Mouse (Mus musculus) forebrain, embryonic 10.5 days (tissue): ENCODE results near the gene Rbm20. TPM values are rescaled to one million over a fixed set of nuclear protein-coding genes. Genes with fewer than 3 reads are reported as not detected.
A peak's percentile ranks its signal among the peaks of the same experiment; 100 is the strongest.

ENCODE experiments used
- DNase-seq: peaks from one replicate; pipeline ENCODE4 v3.0.0-alpha.2; 2017; ENCODE audit warnings: low spot score; ENCODE audit errors: extremely low spot score
- H3K27ac ChIP-seq: fragments of 300-500 bp; sonication (generic); 2 replicates; pipeline ENCODE4 v1.5.1; 2016; ENCODE audit warnings: mild to moderate bottlenecking
- H3K27me3 ChIP-seq: fragments of 300-500 bp; sonication (generic); 2 replicates; pipeline ENCODE4 v1.6.1; 2016; ENCODE audit warnings: mild to moderate bottlenecking; ENCODE audit not compliant: poor library complexity, severe bottlenecking
- H3K36me3 ChIP-seq: fragments of 300-500 bp; sonication (generic); replicated peaks from 2 replicates; pipeline ENCODE4 v1.6.1; 2016; ENCODE audit warnings: mild to moderate bottlenecking, moderate library complexity
- H3K4me1 ChIP-seq: fragments of 300-500 bp; sonication (generic); 2 replicates; pipeline ENCODE4 v1.6.1; 2016
- H3K4me3 ChIP-seq: fragments of 300-500 bp; sonication (generic); 2 replicates; pipeline ENCODE4 v1.5.1; 2016; ENCODE audit warnings: mild to moderate bottlenecking, moderate library complexity
- H3K9me3 ChIP-seq: fragments of 300-500 bp; sonication (generic); 2 replicates; pipeline ENCODE4 v1.6.1; 2016; ENCODE audit warnings: mild to moderate bottlenecking, moderate library complexity
- WGBS: fragments of 180-500 bp; shearing (Covaris S2); methylation state at CpG from one replicate; pipeline ENCODE4 v1.1.7; 2016; 5-methylcytosine and 5-hydroxymethylcytosine counted together
- polyA plus RNA-seq: library from polyadenylated mRNA; unstranded; fragments of >200 nt; fragmentation: Nextera tagmentation; extraction: Ambion mirVana; gene quantifications from 2 replicates; pipeline ENCODE4 v1.2.1, GENCODE M21; 2016

Rbm20 gene
- polyA plus RNA-seq, 1 experiment from 2014 or later, result 1.6 TPM

GRCm38 (mm10) chr19:53773937-53774640 is 97.0 kb downstream of the Rbm20 start:
- 57% methylated on average over 11 of the region's 11 CpGs for WGBS
- H3K36me3 ChIP-seq, result no peaks in the 10 kb centered on the region
- DNase-seq, result peak; percentile 67
- peaks cover 21% of the 10 kb centered on the region for H3K4me1 ChIP-seq
- peak overlapping the region; percentile 53; the same call in 1 of the 2 replicates for H3K27ac ChIP-seq
- H3K4me3 ChIP-seq, result no peak overlapping the region
- H3K27me3 ChIP-seq, result peaks cover 69% of the 10 kb centered on the region
- no peaks in the 10 kb centered on the region for H3K9me3 ChIP-seq

GRCm38 (mm10) chr19:53774641-53775350 is 97.7 kb downstream of the Rbm20 start:
- Histone ChIP-seq H3K36me3 (no peaks in the 10 kb centered on the region), H3K27ac (0 out of 2 replicates have a peak overlapping the region, but pooled peaks have one; percentile 53), H3K4me3 (no peak overlapping the region), H3K27me3 (peaks cover 70% of the 10 kb centered on the region), H3K9me3 (no peaks in the 10 kb centered on the region), H3K4me1 (peaks cover 21% of the 10 kb centered on the region)
- no peak for DNase-seq
- WGBS, result 59% methylated on average over 7 of the region's 7 CpGs

GRCm38 (mm10) chr19:53779402-53779801 is 102.3 kb downstream of the Rbm20 start:
- WGBS, result 86% methylated on average over 9 of the region's 9 CpGs
- DNase-seq, result no peak
- H3K4me3 ChIP-seq, result no peak overlapping the region
- peaks cover 6% of the 10 kb centered on the region for H3K4me1 ChIP-seq
- H3K27me3 ChIP-seq, result peaks cover 42% of the 10 kb centered on the region
- no peaks in the 10 kb centered on the region for H3K9me3 ChIP-seq
- no peak overlapping the region for H3K27ac ChIP-seq
- no peaks in the 10 kb centered on the region for H3K36me3 ChIP-seq

GRCm38 (mm10) chr19:53779818-53780217 is 102.7 kb downstream of the Rbm20 start:
- H3K9me3 ChIP-seq, result no peaks in the 10 kb centered on the region
- H3K27ac ChIP-seq, result no peak overlapping the region
- H3K4me3 ChIP-seq, result no peak overlapping the region
- DNase-seq, result no peak
- H3K27me3 ChIP-seq, result peaks cover 39% of the 10 kb centered on the region
- WGBS, result 91% methylated on average over 4 of the region's 4 CpGs
- no peaks in the 10 kb centered on the region for H3K36me3 ChIP-seq
- H3K4me1 ChIP-seq, result peaks cover 2% of the 10 kb centered on the region

- Histone ChIP-seq H3K4me1 (no peaks in the 10 kb centered on the region), H3K27me3 (peaks cover 35% of the 10 kb centered on the region), H3K36me3 (no peaks in the 10 kb centered on the region), H3K9me3 (no peaks in the 10 kb centered on the region), H3K4me3 (no peak overlapping the region), H3K27ac (no peak overlapping the region)
- WGBS, result 73% methylated on average over 9 of the region's 9 CpGs
- no peak for DNase-seq
Observed at GRCm38 (mm10) chr19:53780752-53781602, 103.9 kb downstream of the Rbm20 start.

- no peak overlapping the region for H3K27ac ChIP-seq
- 94% methylated on average over 7 of the region's 7 CpGs for whole genome bisulfite sequencing
- no peak overlapping the region for H3K4me3 ChIP-seq
- no peaks in the 10 kb centered on the region for H3K9me3 ChIP-seq
- no peaks in the 10 kb centered on the region for H3K4me1 ChIP-seq
- no peak for DNase-seq
- H3K27me3 ChIP-seq, result peaks cover 35% of the 10 kb centered on the region
- no peaks in the 10 kb centered on the region for H3K36me3 ChIP-seq
Observed at GRCm38 (mm10) chr19:53781826-53782225, 104.7 kb downstream of the Rbm20 start.

- 94% methylated on average over 3 of the region's 3 CpGs for WGBS
- no peak overlapping the region for H3K27ac ChIP-seq
- H3K36me3 ChIP-seq, result no peaks in the 10 kb centered on the region
- no peaks in the 10 kb centered on the region for H3K9me3 ChIP-seq
- H3K4me1 ChIP-seq, result 0 out of 2 replicates have a peak, but pooled peaks cover 2% of the 10 kb centered on the region
- H3K27me3 ChIP-seq, result peaks cover 12% of the 10 kb centered on the region
- no peak for DNase-seq
- H3K4me3 ChIP-seq, result no peak overlapping the region
Observed at GRCm38 (mm10) chr19:53785352-53785751, 108.2 kb downstream of the Rbm20 start.

GRCm38 (mm10) chr19:53786239-53786638 is 109.1 kb downstream of the Rbm20 start:
- Histone ChIP-seq H3K36me3 (no peaks in the 10 kb centered on the region), H3K4me3 (no peak overlapping the region), H3K27me3 (peaks cover 6% of the 10 kb centered on the region; the same call in 1 of the 2 replicates), H3K4me1 (0 out of 2 replicates have a peak, but pooled peaks cover 2% of the 10 kb centered on the region), H3K9me3 (no peaks in the 10 kb centered on the region), H3K27ac (no peak overlapping the region)
- no peak for DNase-seq
- whole genome bisulfite sequencing, result 86% methylated on average over 2 of the region's 2 CpGs

GRCm38 (mm10) chr19:53786836-53787235 is 109.7 kb downstream of the Rbm20 start:
- WGBS, result 90% methylated on average over 5 of the region's 5 CpGs
- peaks cover 6% of the 10 kb centered on the region; the same call in 1 of the 2 replicates for H3K27me3 ChIP-seq
- no peak overlapping the region for H3K4me3 ChIP-seq
- H3K27ac ChIP-seq, result no peak overlapping the region
- H3K36me3 ChIP-seq, result no peaks in the 10 kb centered on the region
- no peak for DNase-seq
- no peaks in the 10 kb centered on the region for H3K9me3 ChIP-seq
- H3K4me1 ChIP-seq, result peaks cover 2% of the 10 kb centered on the region; the same call in 1 of the 2 replicates

GRCm38 (mm10) chr19:53788621-53789331 is 111.7 kb downstream of the Rbm20 start:
- no peak overlapping the region for H3K4me3 ChIP-seq
- H3K27me3 ChIP-seq, result peaks cover 6% of the 10 kb centered on the region; the same call in 1 of the 2 replicates
- H3K27ac ChIP-seq, result 0 out of 2 replicates have a peak overlapping the region, but pooled peaks have one; percentile 16
- WGBS, result 90% methylated on average over 14 of the region's 14 CpGs
- DNase-seq, result no peak
- no peaks in the 10 kb centered on the region for H3K9me3 ChIP-seq
- peaks cover 2% of the 10 kb centered on the region; the same call in 1 of the 2 replicates for H3K4me1 ChIP-seq
- no peaks in the 10 kb centered on the region for H3K36me3 ChIP-seq

GRCm38 (mm10) chr19:53789571-53789970 is 112.5 kb downstream of the Rbm20 start:
- Histone ChIP-seq H3K4me1 (peaks cover 2% of the 10 kb centered on the region; the same call in 1 of the 2 replicates), H3K27me3 (peaks cover 6% of the 10 kb centered on the region; the same call in 1 of the 2 replicates), H3K9me3 (no peaks in the 10 kb centered on the region), H3K4me3 (no peak overlapping the region), H3K27ac (no peak overlapping the region), H3K36me3 (no peaks in the 10 kb centered on the region)
- DNase-seq, result no peak
- WGBS, result 69% methylated on average over 7 of the region's 7 CpGs
